Mouse (Mus musculus) kidney, adult 11 months (tissue): ENCODE results near the gene Ttc37.

ENCODE experiments used
- DNase-seq: peaks from one replicate; pipeline ENCODE4 v3.0.0; 2022

Gene Ttc37

GRCm38 (mm10) chr13:76160587-76160986 lies 62.1 kb downstream of the Ttc37 start:
- DNase-seq, result peak; percentile 11

- no peak for DNase-seq
Measured at GRCm38 (mm10) chr13:76174297-76174696, 75.8 kb downstream of the Ttc37 start.

- DNase-seq, result no peak
Measured at GRCm38 (mm10) chr13:76178700-76179099, 80.2 kb downstream of the Ttc37 start.

- DNase-seq, result no peak
Measured at GRCm38 (mm10) chr13:76187651-76188050, 89.1 kb downstream of the Ttc37 start.

GRCm38 (mm10) chr13:76189190-76189589 lies 90.7 kb downstream of the Ttc37 start:
- no peak for DNase-seq

GRCm38 (mm10) chr13:76190273-76190672 lies 91.7 kb downstream of the Ttc37 start:
- DNase-seq, result no peak

GRCm38 (mm10) chr13:76194937-76195336 lies 96.4 kb downstream of the Ttc37 start:
- no peak for DNase-seq

GRCm38 (mm10) chr13:76195431-76196138 lies 97.1 kb downstream of the Ttc37 start:
- no peak for DNase-seq

GRCm38 (mm10) chr13:76197297-76197848 lies 98.8 kb downstream of the Ttc37 start:
- no peak for DNase-seq

- DNase-seq, result no peak
Measured at GRCm38 (mm10) chr13:76199943-76200342, 101.4 kb downstream of the Ttc37 start.

- DNase-seq, result no peak
Measured at GRCm38 (mm10) chr13:76214928-76215327, 116.4 kb downstream of the Ttc37 start.

GRCm38 (mm10) chr13:76215397-76215796 lies 116.9 kb downstream of the Ttc37 start:
- DNase-seq, result no peak
